Mouse (Mus musculus) monocyte, adult 59 days (primary cell): Measurements from ENCODE around the gene BC024978. TPM values are rescaled to one million over a fixed set of nuclear protein-coding genes. Genes with fewer than 3 reads are reported as not detected.

ENCODE experiments used
- total RNA-seq, 2 experiments: library from RNA; stranded (reverse); gene quantifications; one replicate each; pipeline ENCODE4 v1.2.4; 2023

BC024978 gene
- total RNA-seq: 10 to 100 TPM; 10.6 to 11.1 TPM

DNA sequence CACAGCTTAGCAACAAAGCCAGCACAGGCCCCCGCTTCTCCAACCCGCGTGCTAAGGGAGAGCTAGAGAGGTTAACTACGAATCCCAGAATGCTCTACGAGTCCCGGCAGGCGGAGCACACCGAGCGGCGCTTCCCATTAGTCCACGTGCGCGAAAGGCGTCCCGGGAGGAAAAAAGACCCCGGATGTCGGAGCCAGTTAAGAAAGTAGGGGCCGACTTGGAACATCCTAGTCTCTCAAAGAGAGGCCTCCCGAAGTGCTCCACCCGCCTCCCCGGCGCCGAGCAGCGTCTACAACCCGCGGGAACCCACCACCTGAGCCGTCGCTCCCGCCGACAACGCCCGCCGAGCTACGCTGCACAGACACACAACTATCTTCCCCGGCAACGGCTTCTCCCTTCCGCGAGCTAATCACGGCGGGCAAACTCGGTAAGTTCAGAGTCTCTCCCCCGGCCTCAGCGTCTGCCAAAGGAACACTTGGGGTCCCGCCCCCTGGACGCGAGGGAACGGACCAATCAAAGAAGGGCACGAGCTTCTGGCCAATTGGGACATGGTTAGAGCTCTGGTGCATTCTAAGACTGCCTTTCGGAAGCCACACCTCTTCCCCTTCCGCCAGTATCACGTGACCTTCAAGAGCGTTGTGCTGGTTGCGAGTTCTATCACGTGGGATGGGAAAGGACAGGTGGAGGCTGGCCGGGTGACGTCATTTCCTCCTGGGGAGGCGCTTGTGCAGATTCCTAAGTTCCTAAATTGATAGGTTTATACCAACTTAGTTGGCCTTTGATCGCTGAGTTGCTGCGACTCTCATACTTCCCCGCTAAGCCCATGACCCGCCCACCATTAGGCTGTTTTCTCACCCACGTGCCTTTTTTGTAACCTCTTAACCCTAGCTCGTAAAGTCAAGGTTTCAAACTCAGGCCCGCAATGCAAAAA, at the start of gene BC024978, which contains the start of gene Snrpa:
BC024978 (plus strand) TSS at position 101 of the 931 bp plus-strand sequence.
Snrpa (minus strand) TSS at position 591 of the 931 bp plus-strand sequence.

DNA sequence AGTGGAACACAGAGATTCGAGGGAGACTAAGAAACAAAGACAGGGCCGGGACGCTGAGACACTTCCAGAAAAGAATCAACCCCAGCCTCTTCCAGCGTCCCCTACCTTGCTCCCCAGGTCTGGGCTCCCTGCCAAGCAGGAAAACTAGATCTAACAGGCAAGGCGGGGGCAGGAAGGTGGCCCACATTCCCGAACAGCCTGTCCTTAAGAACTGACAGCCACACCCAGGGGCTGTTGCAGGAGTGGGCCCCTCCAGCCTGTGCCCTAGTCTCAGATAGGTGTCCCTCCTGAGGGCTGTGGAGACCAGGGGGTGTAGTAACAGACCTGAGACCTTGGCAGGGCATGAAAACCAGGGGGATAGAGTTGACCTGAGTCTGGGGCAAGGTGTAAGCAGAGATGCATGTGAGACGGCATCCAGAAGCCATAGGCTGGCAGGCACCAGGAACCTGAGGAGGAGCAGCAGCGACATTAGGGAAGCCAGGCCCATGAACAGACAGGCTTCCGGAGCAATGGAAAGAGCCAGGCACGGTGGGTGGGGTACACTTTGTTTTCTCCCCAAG, 42.3 kb upstream of the BC024978 start, which contains the start of gene Cyp2t4:
Cyp2t4 (plus strand) TSS at position 510 of the 560 bp plus-strand sequence.

DNA sequence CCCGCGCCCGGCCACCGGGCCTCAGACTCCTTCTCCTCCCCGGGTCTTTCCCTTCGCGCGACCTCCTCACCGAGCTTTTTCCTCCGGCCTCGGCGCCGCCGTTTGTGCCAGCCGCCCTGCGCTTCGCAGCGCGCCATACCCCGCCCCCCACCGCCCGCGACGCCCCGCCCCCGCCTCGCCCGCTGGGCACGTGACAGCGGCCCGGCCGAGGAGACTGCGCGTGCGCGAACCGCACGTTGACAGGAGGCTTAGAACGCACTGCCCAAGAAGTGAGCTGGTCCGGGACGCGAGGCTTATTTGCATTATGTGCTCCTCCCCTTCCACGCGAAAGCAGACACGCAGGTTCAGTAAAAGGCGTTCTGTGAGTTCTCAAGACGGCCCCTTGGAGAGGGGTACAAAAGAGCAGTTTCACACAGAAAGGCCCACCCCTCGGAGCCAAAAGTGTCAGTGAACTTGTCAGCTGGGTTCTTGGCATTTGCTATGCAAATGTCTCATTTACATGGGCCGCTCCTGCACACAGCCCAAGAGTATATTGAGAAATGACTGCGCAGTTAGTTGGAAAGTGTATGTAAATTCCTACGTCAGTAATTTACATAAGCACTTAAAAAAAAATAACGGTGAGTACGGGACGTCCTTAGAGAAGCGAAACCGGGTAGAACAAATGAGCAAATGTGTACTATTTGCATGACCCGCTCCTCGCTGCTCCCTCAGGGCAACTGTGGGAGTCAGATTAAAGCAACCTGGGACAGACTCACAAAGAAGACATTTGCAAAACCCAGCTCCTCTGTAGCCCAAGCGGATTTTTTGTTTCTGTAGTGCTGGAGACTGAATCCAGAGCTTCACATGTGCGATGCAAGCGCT, 28.7 kb upstream of the BC024978 start, which contains the start of gene Egln2:
Egln2 (minus strand) TSS at position 189 of the 861 bp plus-strand sequence.

DNA sequence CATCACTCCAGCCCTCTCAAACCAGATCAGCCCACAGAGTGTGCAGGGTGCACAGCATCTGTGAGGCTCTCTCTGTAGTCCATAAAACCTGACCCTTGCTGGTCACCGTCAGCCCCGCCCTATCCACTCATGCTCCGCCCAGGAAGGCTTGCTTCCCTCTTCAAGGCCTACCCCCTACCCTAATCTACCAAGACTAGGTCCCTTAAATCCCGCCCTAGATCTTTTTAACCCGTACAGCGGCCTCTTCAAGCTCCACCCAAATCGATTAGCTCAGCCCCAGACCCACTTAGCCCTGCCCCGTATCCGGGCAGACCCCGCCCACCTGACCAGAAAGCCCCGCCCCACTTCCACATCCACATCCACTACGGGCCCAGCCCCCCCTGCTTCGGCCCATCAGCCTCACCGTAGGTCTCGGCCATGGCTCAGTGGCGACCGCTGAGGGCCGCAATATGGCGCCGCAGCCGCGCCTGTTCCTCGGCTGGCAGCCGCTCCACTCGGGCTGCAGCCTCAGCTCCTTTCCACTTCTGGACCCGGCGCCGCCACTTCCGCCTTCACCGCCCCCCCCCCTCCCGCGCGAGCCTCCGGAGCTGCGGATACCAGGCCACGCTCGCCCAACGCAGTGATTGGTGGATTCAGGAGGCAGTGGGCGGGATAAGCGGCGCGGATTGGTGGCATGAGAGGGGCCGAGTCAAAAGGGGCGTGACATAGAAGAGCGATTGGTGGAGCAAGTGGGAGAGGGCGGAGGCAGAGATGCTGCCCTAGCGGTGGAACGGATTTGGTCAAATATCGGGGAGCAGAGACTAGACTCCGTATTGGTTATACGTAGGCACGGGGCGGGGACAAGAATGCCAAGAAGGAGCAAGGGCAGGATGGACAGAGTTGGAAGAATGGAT, 17.0 kb upstream of the BC024978 start, which contains the start of gene Rab4b:
Rab4b (minus strand) TSS at position 573 of the 893 bp plus-strand sequence.

DNA sequence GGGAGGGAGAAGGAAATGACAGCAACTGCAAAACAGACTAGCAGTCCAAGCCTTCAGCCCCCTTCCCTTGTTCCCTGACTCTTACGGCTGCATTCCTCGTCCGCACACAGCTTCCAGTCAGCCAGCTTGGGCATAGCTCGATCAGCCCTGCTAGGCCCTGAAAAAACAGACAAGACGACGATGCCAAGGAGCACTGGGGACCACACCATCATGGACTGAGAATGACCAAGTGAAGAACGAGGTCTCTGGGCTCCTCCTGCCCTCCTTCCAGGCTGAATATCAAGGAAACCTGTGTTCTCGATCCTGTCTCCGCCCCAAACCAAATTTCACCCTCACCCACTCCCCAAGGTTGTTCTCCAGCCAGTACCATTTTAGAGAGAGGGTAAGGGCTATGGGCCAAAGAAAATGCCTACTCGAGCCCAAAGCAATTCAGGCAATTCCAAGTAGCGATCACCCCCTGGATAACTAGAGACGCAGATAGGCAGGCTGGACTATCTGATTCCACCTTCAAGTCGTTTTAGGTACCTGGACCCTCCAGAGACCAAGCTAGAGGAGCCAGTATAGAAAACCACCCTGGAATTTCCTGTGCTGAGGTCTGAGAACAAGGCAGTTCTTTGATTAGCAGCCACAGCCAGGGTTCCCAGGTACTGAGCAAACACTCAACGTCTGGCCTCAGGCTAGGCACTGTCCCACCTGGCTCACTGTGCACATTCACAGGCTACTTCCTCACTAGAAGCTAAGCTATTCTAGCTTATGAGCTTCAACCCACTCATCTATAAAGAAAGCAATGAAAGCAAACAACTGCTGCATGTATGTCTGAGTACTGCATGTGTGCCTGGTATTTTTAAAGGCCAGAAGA, 14.5 kb upstream of the BC024978 start, which contains the start of the genes Gm21983 and Mia:
Gm21983 (minus strand) TSS at position 250 of the 859 bp plus-strand sequence.
Mia (minus strand) TSS at position 321 of the 859 bp plus-strand sequence.

DNA sequence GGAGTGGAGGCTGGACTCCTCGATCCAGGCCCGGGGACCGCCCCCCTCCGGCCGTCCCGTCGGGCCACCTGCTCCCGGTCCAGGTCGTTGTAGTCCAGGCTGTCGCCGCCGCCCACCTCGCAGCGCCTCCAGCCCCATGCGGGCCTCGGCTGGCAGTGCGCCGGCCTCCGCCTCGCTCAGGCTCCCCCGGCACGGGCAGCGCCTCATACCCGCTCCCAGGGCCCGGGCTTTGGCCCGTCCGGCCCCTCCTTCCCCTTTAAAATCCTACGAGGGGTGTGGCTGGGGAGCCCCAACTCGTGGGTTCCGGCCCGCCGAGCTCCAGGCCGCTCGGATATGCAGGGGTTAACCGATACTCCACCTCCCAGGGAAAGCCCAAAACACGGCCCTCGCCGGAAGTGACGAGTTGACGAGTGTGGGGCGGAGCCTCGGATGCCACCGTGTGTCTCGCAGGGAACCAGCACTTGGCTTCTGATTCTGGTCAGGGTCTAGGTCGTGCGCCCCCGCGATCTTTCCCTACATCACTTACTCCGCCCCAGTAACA, 32.8 kb downstream of the BC024978 start, which contains the start of gene Itpkc:
Itpkc (minus strand) TSS at position 381 of the 541 bp plus-strand sequence.

DNA sequence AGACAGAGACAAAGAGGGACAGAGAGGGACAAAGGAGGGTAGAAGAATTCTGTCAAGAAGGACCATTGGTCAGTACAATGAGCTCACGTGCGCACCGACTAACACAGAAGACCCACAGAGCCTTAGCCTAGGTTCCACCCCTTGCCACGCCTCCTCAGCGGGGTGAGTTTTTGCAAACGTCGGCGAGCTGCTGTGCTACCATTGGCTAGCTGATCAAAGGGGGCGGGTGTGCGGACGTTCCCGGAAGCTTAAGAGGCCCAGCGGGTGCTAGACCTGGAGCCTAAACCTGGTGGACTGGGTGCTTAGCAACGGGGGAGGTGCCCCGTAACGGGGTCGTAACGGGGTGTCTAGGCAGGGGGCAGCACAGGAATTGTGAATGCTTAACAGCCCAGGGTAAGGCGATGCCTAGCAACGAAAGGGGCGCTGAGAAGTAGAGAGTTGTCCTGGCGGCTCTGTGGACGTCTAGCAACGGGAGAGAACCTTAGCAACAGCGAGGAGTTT, 37.2 kb downstream of the BC024978 start, which contains the start of gene Coq8b:
Coq8b (plus strand) TSS at position 243 of the 501 bp plus-strand sequence.

DNA sequence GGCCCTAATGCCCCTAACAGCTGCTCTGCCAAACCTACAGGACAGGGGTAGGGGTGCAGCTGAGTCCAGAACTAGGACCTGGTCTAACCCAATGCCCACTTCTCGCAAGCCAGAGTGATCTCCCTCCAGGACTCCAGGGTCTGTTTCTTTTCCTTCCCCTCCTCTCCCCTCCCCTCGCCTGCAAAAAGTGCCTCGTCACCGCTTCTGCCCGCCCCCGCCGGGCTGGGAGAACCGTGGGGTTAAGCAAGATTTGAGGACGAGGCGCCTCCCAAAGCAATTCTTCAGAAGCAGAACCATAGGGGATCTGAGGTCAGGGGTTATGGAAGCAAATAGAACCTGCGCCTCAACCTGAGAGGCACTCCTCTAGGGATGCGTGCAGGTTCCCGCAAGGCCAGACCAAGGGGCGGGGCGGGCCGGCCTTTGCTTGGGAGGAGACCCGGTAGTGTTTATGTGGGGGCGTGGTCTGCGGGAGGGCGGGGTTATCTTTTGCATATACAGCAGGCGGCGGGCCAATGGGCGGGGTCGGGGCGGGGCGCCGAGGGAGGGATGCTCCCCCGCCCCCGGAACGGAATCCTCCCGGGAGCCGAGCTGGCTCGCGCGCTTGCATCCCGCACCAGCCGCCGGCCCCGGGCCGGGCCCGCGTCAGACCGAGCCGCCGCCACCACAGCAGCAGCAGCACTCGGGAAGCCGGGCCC, 62.8 kb downstream of the BC024978 start, which contains the start of gene Numbl:
Numbl (plus strand) TSS at position 229 of the 695 bp plus-strand sequence.

Other genes with a start within 250 kb of the BC024978 start
- gene Cyp2a12, start 166.7 kb upstream of the BC024978 start, total RNA-seq: not detected
- gene Cyp2f2, start 75.9 kb upstream of the BC024978 start, total RNA-seq: under 1 TPM in 1 of 2 experiments, not detected in 1; 0.27 TPM
- not detected for gene Cyp2t4, start 42.1 kb upstream of the BC024978 start, total RNA-seq
- 10 to 100 TPM; 66.9 to 70.2 TPM for gene Egln2, start 29.0 kb upstream of the BC024978 start, total RNA-seq
- 10 to 100 TPM; 83.6 to 86.1 TPM for gene Rab4b, start 16.9 kb upstream of the BC024978 start, total RNA-seq
- gene Gm21983, start 14.7 kb upstream of the BC024978 start, total RNA-seq: not detected
- not detected for gene Mia, start 14.6 kb upstream of the BC024978 start, total RNA-seq
- gene Snrpa, start 490 bp downstream of the BC024978 start, total RNA-seq: 10 to 100 TPM; 66.3 to 74.6 TPM
- gene Itpkc, start 32.9 kb downstream of the BC024978 start, total RNA-seq: 10 to 100 TPM; 19.3 to 20.9 TPM
- 10 to 100 TPM; 25.1 to 27.0 TPM for gene Coq8b, start 37.2 kb downstream of the BC024978 start, total RNA-seq
- 1 to 10 TPM; 3.7 to 5.2 TPM for gene Numbl, start 62.7 kb downstream of the BC024978 start, total RNA-seq
- 1 to 10 TPM; 1.6 to 1.9 TPM for gene Ltbp4, start 141.9 kb downstream of the BC024978 start, total RNA-seq
- gene Shkbp1, start 160.2 kb downstream of the BC024978 start, total RNA-seq: 10 to 100 TPM; 83.7 to 87.8 TPM
- gene Gm20479, start 161.6 kb downstream of the BC024978 start, total RNA-seq: 1 to 10 TPM; 2.3 to 4.4 TPM